In the genomic region with DNA sequence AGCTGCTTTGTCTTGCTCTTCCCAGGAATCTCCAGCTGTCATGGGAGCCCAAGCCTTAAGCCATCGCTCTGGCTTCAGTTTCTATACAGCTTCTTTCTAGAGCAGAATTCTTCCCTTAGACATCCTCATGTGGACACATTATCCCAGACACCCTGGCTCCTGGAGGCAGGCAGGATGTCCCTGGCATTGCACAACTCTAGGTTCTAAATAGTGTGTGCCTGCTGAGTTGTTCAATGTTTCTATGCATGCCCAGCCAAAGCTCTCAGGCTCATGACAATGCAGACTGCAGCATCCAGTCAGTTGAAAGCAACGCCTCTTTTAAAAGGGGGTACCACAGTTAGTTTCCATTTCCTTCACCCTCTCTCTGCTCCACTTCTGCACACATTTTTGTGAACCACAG, we compare ENCODE assay signal across 15 mouse cellular contexts.
"Had no signal": no experiment of that assay in that cellular context is flagged by ENCODE, and none has a peak within 500 bp of the region (broad histone marks: within the 10 kb centered on the region; RNA-seq: fewer than 3 reads in every experiment).

No protein-coding gene starts in this region.

- H3K9me3 ChIP-seq: kidney, embryonic 15.5 days; limb, embryonic 15.5 days; liver, embryonic 12.5 days; midbrain, embryonic 12.5 days; neural tube, embryonic 12.5 days had no signal

- H3K27me3 ChIP-seq: kidney, embryonic 15.5 days; limb, embryonic 15.5 days; midbrain, embryonic 12.5 days; neural tube, embryonic 12.5 days had no signal

- DNase-seq: kidney, adult 2 months; kidney, postnatal 14 days; layer of hippocampus, adult 9-11 months; layer of hippocampus, postnatal 36 days; lung, embryonic 14.5 days; right cerebral cortex, adult 18-20 months; thymus, postnatal 14 days had no signal

- H3K36me3 ChIP-seq: kidney, embryonic 15.5 days; limb, embryonic 15.5 days; liver, embryonic 12.5 days; midbrain, embryonic 12.5 days; neural tube, embryonic 12.5 days had no signal

- H3K4me2 ChIP-seq: kidney, embryonic 15.5 days; limb, embryonic 15.5 days; liver, embryonic 12.5 days; lung, embryonic 14.5 days; midbrain, embryonic 12.5 days; neural tube, embryonic 12.5 days had no signal

- H3K9ac ChIP-seq: kidney, embryonic 15.5 days; limb, embryonic 15.5 days; liver, embryonic 12.5 days; lung, embryonic 14.5 days; midbrain, embryonic 12.5 days; neural tube, embryonic 12.5 days had no signal

- H3K4me3 ChIP-seq: kidney, embryonic 15.5 days; limb, embryonic 15.5 days; liver, embryonic 12.5 days; midbrain, embryonic 12.5 days; myocyte; neural tube, embryonic 12.5 days had no signal

- ATAC-seq: intestine, embryonic 16.5 days; liver, embryonic 12.5 days had no signal

- H3K4me1 ChIP-seq: limb, embryonic 15.5 days; midbrain, embryonic 12.5 days; neural tube, embryonic 12.5 days had no signal

- H3K27ac ChIP-seq: kidney, embryonic 15.5 days; limb, embryonic 15.5 days; liver, embryonic 12.5 days; midbrain, embryonic 12.5 days; neural tube, embryonic 12.5 days; stomach, postnatal 0 days had no signal
